Mouse (Mus musculus) neural tube, embryonic 12.5 days (tissue): ENCODE results near the gene Defa37. TPM values are rescaled to one million over a fixed set of nuclear protein-coding genes. Genes with fewer than 3 reads are reported as not detected.
"Not testable (repeated sequence)": the region's sequence is repeated elsewhere in the genome, so short reads cannot be mapped to it uniquely, and the experiment has no call there.

ENCODE experiments used
- ATAC-seq: fragments of 200-750 bp; cut with Nextera tagmentation; 2 replicates; pipeline ENCODE4 v1.8.0; 2017; ENCODE audit warnings: low read depth, mild to moderate bottlenecking, moderate TSS enrichment, moderate library complexity; ENCODE audit not compliant: low FRiP score
- H3K27ac ChIP-seq: fragments of 300-500 bp; sonication (generic); 2 replicates; pipeline ENCODE4 v1.5.1; 2016
- H3K27me3 ChIP-seq: fragments of 300-500 bp; sonication (generic); replicated peaks from 2 replicates; pipeline ENCODE4 v1.6.1; 2016; ENCODE audit warnings: mild to moderate bottlenecking
- H3K36me3 ChIP-seq: fragments of 300-500 bp; sonication (generic); 2 replicates; pipeline ENCODE4 v1.6.1; 2016; ENCODE audit warnings: mild to moderate bottlenecking
- H3K4me1 ChIP-seq: fragments of 300-500 bp; sonication (generic); 2 replicates; pipeline ENCODE4 v1.6.1; 2016
- H3K4me2 ChIP-seq: fragments of 300-500 bp; sonication (generic); replicated peaks from 2 replicates; pipeline ENCODE4 v1.6.1; 2016; ENCODE audit warnings: mild to moderate bottlenecking
- H3K4me3 ChIP-seq: fragments of 300-500 bp; sonication (generic); 2 replicates; pipeline ENCODE4 v1.5.1; 2016
- H3K9ac ChIP-seq: fragments of 300-500 bp; sonication (generic); 2 replicates; pipeline ENCODE4 v1.6.1; 2016; ENCODE audit warnings: mild to moderate bottlenecking
- H3K9me3 ChIP-seq: fragments of 300-500 bp; sonication (generic); 2 replicates; pipeline ENCODE4 v1.6.1; 2016; ENCODE audit warnings: mild to moderate bottlenecking
- WGBS: fragments of 180-500 bp; shearing (Covaris S2); methylation state at CpG from one replicate; pipeline ENCODE4 v1.1.7; 2016; 5-methylcytosine and 5-hydroxymethylcytosine counted together
- polyA plus RNA-seq: library from polyadenylated mRNA; unstranded; fragments of >200 nt; fragmentation: Nextera tagmentation; extraction: Ambion mirVana; gene quantifications from 2 replicates; pipeline ENCODE4 v1.2.1, GENCODE M21; 2016

Defa37 gene
- polyA plus RNA-seq, result not detected in 2 replicates

DNA sequence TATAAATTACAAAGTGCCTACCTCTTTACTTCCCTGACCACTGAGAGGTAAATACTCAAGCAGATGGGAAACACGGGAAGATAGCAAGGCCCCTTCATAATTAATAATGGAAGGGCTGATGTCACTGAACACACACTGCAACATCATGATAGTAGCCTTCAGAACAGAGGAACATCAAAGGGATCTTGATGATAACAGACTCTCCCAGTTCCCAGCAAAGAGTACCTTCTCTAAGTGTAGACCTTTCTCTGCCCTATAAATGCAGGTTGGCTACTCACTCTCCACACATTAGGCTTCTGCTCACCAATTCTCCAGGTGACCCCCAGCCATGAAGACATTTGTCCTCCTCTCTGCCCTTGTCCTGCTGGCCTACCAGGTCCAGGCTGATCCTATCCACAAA lies at the start of gene Defa37:
Defa37 (plus strand) TSS at position 301 of the 400 bp plus-strand sequence.
- H3K9me3 ChIP-seq, H3K36me3 ChIP-seq, H3K4me3 ChIP-seq, H3K4me1 ChIP-seq, H3K27ac ChIP-seq, H3K9ac ChIP-seq, H3K27me3 ChIP-seq, ATAC-seq, H3K4me2 ChIP-seq: not testable (repeated sequence)
- no CpG with 5 or more reads among the region's 1 CpGs for WGBS

GRCm38 (mm10) chr8:21528732-21529131 lies 36.5 kb upstream of the Defa37 start, which contains the start of gene Defa32:
TSS of gene Defa32 (plus strand) at chr8:21529032.
- not testable (repeated sequence) for H3K9ac ChIP-seq, H3K27ac ChIP-seq, H3K36me3 ChIP-seq, H3K4me3 ChIP-seq, ATAC-seq, H3K27me3 ChIP-seq, H3K9me3 ChIP-seq, H3K4me2 ChIP-seq, H3K4me1 ChIP-seq
- WGBS, result no CpG with 5 or more reads among the region's 2 CpGs

DNA sequence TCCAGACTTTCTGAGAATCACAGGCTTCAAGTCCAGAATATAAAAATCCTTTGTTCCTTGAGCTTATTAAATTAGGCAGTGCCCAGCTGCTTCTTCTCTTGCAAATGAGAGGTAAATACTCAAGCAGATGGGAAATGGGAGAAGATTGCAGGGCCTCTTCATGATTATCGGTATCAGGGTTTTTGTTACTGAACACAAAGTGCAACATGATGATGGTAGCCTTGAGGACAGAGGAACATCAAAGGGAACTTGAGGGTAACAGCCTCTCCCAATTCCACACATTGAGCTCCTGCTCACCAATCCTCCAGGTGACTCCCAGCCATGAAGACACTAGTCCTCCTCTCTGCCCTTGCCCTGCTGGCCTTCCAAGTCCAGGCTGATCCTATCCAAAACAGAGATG lies 17.5 kb downstream of the Defa37 start, which contains the start of gene Defa28:
Defa28 (plus strand) TSS at position 301 of the 400 bp plus-strand sequence.
- not testable (repeated sequence) for H3K36me3 ChIP-seq, H3K9me3 ChIP-seq, H3K27me3 ChIP-seq, H3K27ac ChIP-seq, H3K4me2 ChIP-seq, H3K4me3 ChIP-seq, H3K4me1 ChIP-seq, H3K9ac ChIP-seq, ATAC-seq
- no CpG with 5 or more reads among the region's 1 CpGs for WGBS

GRCm38 (mm10) chr8:21594408-21594807 lies 29.2 kb downstream of the Defa37 start, which contains the start of gene Gm7861:
TSS of gene Gm7861 (minus strand) at chr8:21594508.
- not testable (repeated sequence) for H3K36me3 ChIP-seq, H3K27ac ChIP-seq, H3K9me3 ChIP-seq, H3K9ac ChIP-seq, H3K4me3 ChIP-seq, ATAC-seq, H3K4me1 ChIP-seq, H3K27me3 ChIP-seq, H3K4me2 ChIP-seq
- WGBS, result no CpG with 5 or more reads among the region's 1 CpGs

Other genes starting within 250 kb of the Defa37 start
- gene Defa27, start 249.8 kb upstream of the Defa37 start, polyA plus RNA-seq, result not detected in 2 replicates
- not detected in 2 replicates for gene Defa29, start 238.4 kb upstream of the Defa37 start, polyA plus RNA-seq
- not detected in 2 replicates for gene Defa2, start 186.9 kb upstream of the Defa37 start, polyA plus RNA-seq
- not detected in 2 replicates for gene Defa33, start 173.6 kb upstream of the Defa37 start, polyA plus RNA-seq
- not detected in 2 replicates for gene Defa36, start 138.0 kb upstream of the Defa37 start, polyA plus RNA-seq
- gene Gm7849, start 108.8 kb upstream of the Defa37 start, polyA plus RNA-seq, result not detected in 2 replicates
- not detected in 2 replicates for gene Defa20, start 56.1 kb upstream of the Defa37 start, polyA plus RNA-seq
- gene Defa32, start 36.4 kb upstream of the Defa37 start, polyA plus RNA-seq, result not detected in 2 replicates
- gene Defa28, start 17.6 kb downstream of the Defa37 start, polyA plus RNA-seq, result not detected in 2 replicates
- not detected in 2 replicates for gene Gm7861, start 29.1 kb downstream of the Defa37 start, polyA plus RNA-seq
- not detected in 2 replicates for gene Defa26, start 52.8 kb downstream of the Defa37 start, polyA plus RNA-seq
- not detected in 2 replicates for gene Defa17, start 90.4 kb downstream of the Defa37 start, polyA plus RNA-seq
- gene Defa34, start 100.4 kb downstream of the Defa37 start, polyA plus RNA-seq, result not detected in 2 replicates
- gene AY761184, start 138.3 kb downstream of the Defa37 start, polyA plus RNA-seq, result not detected in 2 replicates
- not detected in 2 replicates for gene Defa24, start 169.1 kb downstream of the Defa37 start, polyA plus RNA-seq